Mouse (Mus musculus): ENCODE measurements around the gene Tmem41b. TPM values are rescaled to one million over a fixed set of nuclear protein-coding genes. Genes with fewer than 3 reads are reported as not detected.
"Not testable (repeated sequence)": the region's sequence is repeated elsewhere in the genome, so short reads cannot be mapped to it uniquely, and the experiment has no call there.

The Tmem41b gene
- total RNA-seq (2017), result 27.4 to 52.0 TPM (median 38.2 TPM) in 3 replicates

- not testable (repeated sequence) for ATAC-seq (replicated peaks; ENCODE audit: insufficient number of reproducible peaks, low FRiP score, low TSS enrichment, poor library complexity, severe bottlenecking)
These were observed at the start of gene Tmem41b for GRCm38 (mm10) chr7:109986775-109987174. Gene Tmem41b, minus strand, starts transcription at chr7:109986929.

GRCm38 (mm10) chr7:110030342-110030741 is 43.6 kb upstream of the Tmem41b start:
- no peak for ATAC-seq (replicated peaks; ENCODE audit: insufficient number of reproducible peaks, low FRiP score, low TSS enrichment, poor library complexity, severe bottlenecking)

GRCm38 (mm10) chr7:110028826-110029225 is 42.1 kb upstream of the Tmem41b start:
- ATAC-seq (replicated peaks; ENCODE audit: insufficient number of reproducible peaks, low FRiP score, low TSS enrichment, poor library complexity, severe bottlenecking), result no peak

- ATAC-seq (replicated peaks; ENCODE audit: insufficient number of reproducible peaks, low FRiP score, low TSS enrichment, poor library complexity, severe bottlenecking), result no peak
These were observed 39.9 kb upstream of the Tmem41b start for GRCm38 (mm10) chr7:110026594-110026993.

- no peak for ATAC-seq (replicated peaks; ENCODE audit: insufficient number of reproducible peaks, low FRiP score, low TSS enrichment, poor library complexity, severe bottlenecking)
These were observed 36.8 kb upstream of the Tmem41b start for GRCm38 (mm10) chr7:110023553-110023952.

- peak; percentile 32; the same call in 1 of the 2 replicates for ATAC-seq (replicated peaks; ENCODE audit: insufficient number of reproducible peaks, low FRiP score, low TSS enrichment, poor library complexity, severe bottlenecking)
These were observed 32.1 kb upstream of the Tmem41b start for GRCm38 (mm10) chr7:110018631-110019482.

- peak; percentile 100 for ATAC-seq (replicated peaks; ENCODE audit: insufficient number of reproducible peaks, low FRiP score, low TSS enrichment, poor library complexity, severe bottlenecking)
These were observed 31.4 kb upstream of the Tmem41b start, which contains the start of gene Ipo7 for GRCm38 (mm10) chr7:110018117-110018630. Gene Ipo7, plus strand, starts transcription at chr7:110018274.

GRCm38 (mm10) chr7:110014272-110014671 is 27.5 kb upstream of the Tmem41b start:
- ATAC-seq (replicated peaks; ENCODE audit: insufficient number of reproducible peaks, low FRiP score, low TSS enrichment, poor library complexity, severe bottlenecking), result no peak

GRCm38 (mm10) chr7:110011417-110011816 is 24.7 kb upstream of the Tmem41b start:
- no peak for ATAC-seq (replicated peaks; ENCODE audit: insufficient number of reproducible peaks, low FRiP score, low TSS enrichment, poor library complexity, severe bottlenecking)

GRCm38 (mm10) chr7:110009084-110009483 is 22.4 kb upstream of the Tmem41b start:
- no peak for ATAC-seq (replicated peaks; ENCODE audit: insufficient number of reproducible peaks, low FRiP score, low TSS enrichment, poor library complexity, severe bottlenecking)

GRCm38 (mm10) chr7:110008513-110008912 is 21.8 kb upstream of the Tmem41b start:
- ATAC-seq (replicated peaks; ENCODE audit: insufficient number of reproducible peaks, low FRiP score, low TSS enrichment, poor library complexity, severe bottlenecking), result no peak

GRCm38 (mm10) chr7:110006471-110007195 is 19.9 kb upstream of the Tmem41b start:
- ATAC-seq (replicated peaks; ENCODE audit: insufficient number of reproducible peaks, low FRiP score, low TSS enrichment, poor library complexity, severe bottlenecking), result peak; percentile 89

- no peak for ATAC-seq (replicated peaks; ENCODE audit: insufficient number of reproducible peaks, low FRiP score, low TSS enrichment, poor library complexity, severe bottlenecking)
These were observed 19.2 kb upstream of the Tmem41b start for GRCm38 (mm10) chr7:110005976-110006375.

- no peak for ATAC-seq (replicated peaks; ENCODE audit: insufficient number of reproducible peaks, low FRiP score, low TSS enrichment, poor library complexity, severe bottlenecking)
These were observed 16.2 kb upstream of the Tmem41b start for GRCm38 (mm10) chr7:110002968-110003367.

GRCm38 (mm10) chr7:110002092-110002491 is 15.4 kb upstream of the Tmem41b start:
- peak; percentile 60 for ATAC-seq (replicated peaks; ENCODE audit: insufficient number of reproducible peaks, low FRiP score, low TSS enrichment, poor library complexity, severe bottlenecking)

- no peak for ATAC-seq (replicated peaks; ENCODE audit: insufficient number of reproducible peaks, low FRiP score, low TSS enrichment, poor library complexity, severe bottlenecking)
These were observed 11.7 kb upstream of the Tmem41b start for GRCm38 (mm10) chr7:109998388-109998787.

- no peak for ATAC-seq (replicated peaks; ENCODE audit: insufficient number of reproducible peaks, low FRiP score, low TSS enrichment, poor library complexity, severe bottlenecking)
These were observed 6.6 kb upstream of the Tmem41b start for GRCm38 (mm10) chr7:109993157-109993959.

GRCm38 (mm10) chr7:109991286-109991685 is 4.6 kb upstream of the Tmem41b start:
- no peak for ATAC-seq (replicated peaks; ENCODE audit: insufficient number of reproducible peaks, low FRiP score, low TSS enrichment, poor library complexity, severe bottlenecking)
